Mouse (Mus musculus): ENCODE data around the gene Gm4303.
"Not testable (repeated sequence)": the region's sequence is repeated elsewhere in the genome, so short reads cannot be mapped to it uniquely, and the experiment has no call there.

The Gm4303 gene

DNA sequence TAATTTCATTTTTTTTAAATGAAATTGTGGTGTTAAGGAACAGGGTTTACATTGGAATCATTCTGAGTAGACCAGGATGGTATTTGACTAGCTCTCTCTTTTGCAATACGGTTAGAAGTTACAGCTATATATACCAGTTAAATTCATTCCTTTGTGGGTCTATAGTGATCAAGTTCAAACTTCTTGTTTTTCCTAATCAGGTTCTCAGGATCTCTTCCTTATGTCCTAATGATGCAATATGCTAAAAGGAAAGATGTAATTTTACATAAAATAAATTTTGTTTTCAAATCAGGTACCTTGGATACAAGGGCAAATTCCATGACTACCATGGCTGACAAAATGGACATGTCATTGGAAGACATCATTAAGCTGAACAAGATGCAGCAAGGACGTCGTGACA, at the start of gene Gm4303:
Gene Gm4303 (plus strand): TSS at position 301 of the 400 bp plus-strand sequence.
- in situ Hi-C loops (cut with MboI; ENCODE audit: low sequenced_read_pairs) = not testable (repeated sequence)

GRCm38 (mm10) chr10:100296105-100296504, 49.7 kb upstream of the Gm4303 start:
- in situ Hi-C loops (cut with MboI; ENCODE audit: low sequenced_read_pairs) = no loop called here

GRCm38 (mm10) chr10:100300106-100300505, 45.7 kb upstream of the Gm4303 start:
- in situ Hi-C loops (cut with MboI; ENCODE audit: low sequenced_read_pairs) = not testable (repeated sequence)

DNA sequence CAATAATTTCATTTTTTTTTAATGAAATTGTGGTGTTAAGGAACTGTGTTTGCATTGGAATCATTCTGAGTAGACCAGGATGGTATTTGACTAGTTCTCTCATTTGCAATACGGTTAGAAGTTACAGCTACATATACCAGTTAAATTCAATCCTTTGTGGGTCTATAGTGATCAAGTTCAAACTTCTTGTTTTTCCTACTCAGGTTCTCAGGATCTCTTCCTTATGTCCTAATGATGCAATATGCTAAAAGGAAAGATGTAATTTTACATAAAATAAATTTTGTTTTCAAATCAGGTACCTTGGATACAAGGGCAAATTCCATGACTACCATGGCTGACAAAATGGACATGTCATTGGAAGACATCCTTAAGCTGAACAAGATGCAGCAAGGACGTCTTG, 10.4 kb upstream of the Gm4303 start, which contains the start of gene Gm4301:
Gene Gm4301 (plus strand): TSS at position 301 of the 400 bp plus-strand sequence.
- in situ Hi-C loops (cut with MboI; ENCODE audit: low sequenced_read_pairs) = not testable (repeated sequence)

DNA sequence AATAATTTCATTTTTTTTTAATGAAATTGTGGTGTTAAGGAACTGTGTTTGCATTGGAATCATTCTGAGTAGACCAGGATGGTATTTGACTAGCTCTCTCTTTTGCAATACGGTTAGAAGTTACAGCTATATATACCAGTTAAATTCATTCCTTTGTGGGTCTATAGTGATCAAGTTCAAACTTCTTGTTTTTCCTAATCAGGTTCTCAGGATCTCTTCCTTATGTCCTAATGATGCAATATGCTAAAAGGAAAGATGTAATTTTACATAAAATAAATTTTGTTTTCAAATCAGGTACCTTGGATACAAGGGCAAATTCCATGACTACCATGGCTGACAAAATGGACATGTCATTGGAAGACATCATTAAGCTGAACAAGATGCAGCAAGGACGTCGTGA, 5.2 kb upstream of the Gm4303 start, which contains the start of gene Gm4302:
Gene Gm4302 (plus strand): TSS at position 301 of the 400 bp plus-strand sequence.
- in situ Hi-C loops (cut with MboI; ENCODE audit: low sequenced_read_pairs) = not testable (repeated sequence)

GRCm38 (mm10) chr10:100350793-100351192, 5.0 kb downstream of the Gm4303 start, which contains the start of gene Gm4305:
Gene Gm4305, plus strand, starts transcription at chr10:100351093.
- in situ Hi-C loops (cut with MboI; ENCODE audit: low sequenced_read_pairs) = not testable (repeated sequence)

DNA sequence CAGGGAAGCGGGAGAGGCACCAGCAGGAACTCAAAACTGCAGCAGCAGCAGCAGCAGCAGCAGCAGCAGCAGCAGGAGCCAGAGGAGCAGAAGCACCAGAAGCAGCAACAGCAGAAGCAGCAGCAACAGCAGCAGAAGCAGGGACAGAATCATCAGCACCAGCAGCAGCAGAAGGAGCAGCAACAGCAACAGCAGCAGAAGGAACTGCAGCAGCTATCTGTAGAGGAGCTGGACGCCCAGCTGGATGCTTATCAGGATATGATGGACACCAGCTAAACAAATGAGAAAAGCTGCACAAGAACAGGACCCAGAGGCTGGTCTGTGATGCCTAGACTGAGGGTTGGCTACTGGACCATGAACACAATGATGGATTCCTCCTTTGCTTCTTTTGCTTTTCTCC, 11.1 kb downstream of the Gm4303 start:
- in situ Hi-C loops (cut with MboI; ENCODE audit: low sequenced_read_pairs) = not testable (repeated sequence)

- in situ Hi-C loops (cut with MboI; ENCODE audit: low sequenced_read_pairs) = not testable (repeated sequence)
Measured at GRCm38 (mm10) chr10:100361038-100361437, 15.3 kb downstream of the Gm4303 start, which contains the start of gene Gm4307. Gene Gm4307, plus strand, starts transcription at chr10:100361338.

DNA sequence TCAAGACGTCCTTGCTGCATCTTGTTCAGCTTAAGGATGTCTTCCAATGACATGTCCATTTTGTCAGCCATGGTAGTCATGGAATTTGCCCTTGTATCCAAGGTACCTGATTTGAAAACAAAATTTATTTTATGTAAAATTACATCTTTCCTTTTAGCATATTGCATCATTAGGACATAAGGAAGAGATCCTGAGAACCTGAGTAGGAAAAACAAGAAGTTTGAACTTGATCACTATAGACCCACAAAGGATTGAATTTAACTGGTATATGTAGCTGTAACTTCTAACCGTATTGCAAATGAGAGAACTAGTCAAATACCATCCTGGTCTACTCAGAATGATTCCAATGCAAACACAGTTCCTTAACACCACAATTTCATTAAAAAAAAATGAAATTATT, 36.7 kb downstream of the Gm4303 start, which contains the start of gene Gm4312:
Gene Gm4312 (minus strand): TSS at position 101 of the 400 bp plus-strand sequence.
- in situ Hi-C loops (cut with MboI; ENCODE audit: low sequenced_read_pairs) = not testable (repeated sequence)
